Mouse (Mus musculus): ENCODE data around the gene Hipk2.

GRCm38 (mm10) chr6:38915776-38916175 is 39.8 kb upstream of the Hipk2 start:
- TF ChIP-seq CTCF (conservative IDR thresholded peaks at IDR 0.05; ENCODE audit: low read length) (no peak), POU5F1 (IDR thresholded peaks at IDR 0.05; ENCODE audit: borderline replicate concordance, low read length) (no peak), NANOG (IDR thresholded peaks at IDR 0.05; ENCODE audit: borderline replicate concordance, low read length) (no peak)
